In genomic region chr11:90230671-90231070, GRCm38 (mm10) we compare ENCODE assay signal across 12 mouse cellular contexts. TPM values are rescaled to one million over a fixed set of nuclear protein-coding genes. Genes with fewer than 3 reads are reported as not detected.
A peak's percentile ranks its signal among the peaks of the same experiment; 100 is the strongest.
DNase-seq lines count a peak whose midpoint lies in the region; ATAC-seq lines count a peak whose summit lies in the region.
"Had no signal": no experiment of that assay in that cellular context is flagged by ENCODE, and none has a peak within 500 bp of the region (broad histone marks: within the 10 kb centered on the region; RNA-seq: fewer than 3 reads in every experiment).

No protein-coding gene starts in this region.

- no peak for DNase-seq in hindbrain, embryonic 10.5 days (ENCODE audit: low spot score)
- peak; percentile 50 for DNase-seq in adipocyte (ENCODE audit: low spot score)
- peak; percentile 48 for DNase-seq in lung, postnatal 10 days
- no peak for DNase-seq in thymus, postnatal 10 days (ENCODE audit: low spot score in 2 of 2)
- no peak for DNase-seq in gastrocnemius, adult 8-10 months (ENCODE audit: low spot score in 2 of 2)
- DNase-seq: adrenal gland, postnatal 14 days; left cerebral cortex, postnatal 4 days had no signal

- H3K27ac ChIP-seq in hindbrain, embryonic 15.5 days (replicated peaks): 0 out of 2 replicates have a peak overlapping the region, but pooled peaks have one; percentile 11
- no peak overlapping the region for H3K27ac ChIP-seq in hindbrain, embryonic 10.5 days
- peak overlapping the region; percentile 60 for H3K27ac ChIP-seq in heart, embryonic 15.5 days
- H3K27ac ChIP-seq: hindbrain, embryonic 12.5 days; midbrain, embryonic 15.5 days; neural tube, embryonic 13.5 days had no signal

- WGBS in hindbrain, embryonic 15.5 days: 59% methylated on average over 2 of the region's 2 CpGs
- WGBS in hindbrain, embryonic 10.5 days: 71% methylated on average over 2 of the region's 2 CpGs
- 41% methylated on average over 2 of the region's 2 CpGs for WGBS in heart, embryonic 15.5 days

- H3K4me3 ChIP-seq in hindbrain, embryonic 15.5 days: no peak overlapping the region
- H3K4me3 ChIP-seq in hindbrain, embryonic 10.5 days: no peak overlapping the region
- no peak overlapping the region for H3K4me3 ChIP-seq in heart, embryonic 15.5 days
- H3K4me3 ChIP-seq: hindbrain, embryonic 12.5 days; midbrain, embryonic 15.5 days; neural tube, embryonic 13.5 days had no signal

- H3K4me2 ChIP-seq in hindbrain, embryonic 15.5 days: no peak overlapping the region
- no peak overlapping the region for H3K4me2 ChIP-seq in heart, embryonic 15.5 days
- H3K4me2 ChIP-seq: hindbrain, embryonic 12.5 days; midbrain, embryonic 15.5 days; neural tube, embryonic 13.5 days had no signal

- H3K9ac ChIP-seq in hindbrain, embryonic 15.5 days: no peak overlapping the region
- H3K9ac ChIP-seq in heart, embryonic 15.5 days: no peak overlapping the region
- H3K9ac ChIP-seq: hindbrain, embryonic 12.5 days; midbrain, embryonic 15.5 days; neural tube, embryonic 13.5 days had no signal

- H3K36me3 ChIP-seq in hindbrain, embryonic 15.5 days: no peaks in the 10 kb centered on the region
- H3K36me3 ChIP-seq in hindbrain, embryonic 10.5 days: no peaks in the 10 kb centered on the region
- no peaks in the 10 kb centered on the region for H3K36me3 ChIP-seq in heart, embryonic 15.5 days
- H3K36me3 ChIP-seq: hindbrain, embryonic 12.5 days; midbrain, embryonic 15.5 days; neural tube, embryonic 13.5 days had no signal

- no peaks in the 10 kb centered on the region; the same call in 1 of the 2 replicates for H3K4me1 ChIP-seq in hindbrain, embryonic 15.5 days (replicated peaks)
- H3K4me1 ChIP-seq in hindbrain, embryonic 10.5 days (replicated peaks): peaks cover 12% of the 10 kb centered on the region; the same call in 1 of the 2 replicates
- peaks cover 15% of the 10 kb centered on the region for H3K4me1 ChIP-seq in heart, embryonic 15.5 days (replicated peaks)
- H3K4me1 ChIP-seq: midbrain, embryonic 15.5 days had no signal

- H3K27me3 ChIP-seq in hindbrain, embryonic 15.5 days: no peaks in the 10 kb centered on the region
- H3K27me3 ChIP-seq in hindbrain, embryonic 10.5 days (ENCODE audit: insufficient read depth, poor library complexity, severe bottlenecking): no peaks in the 10 kb centered on the region
- no peaks in the 10 kb centered on the region for H3K27me3 ChIP-seq in heart, embryonic 15.5 days
- H3K27me3 ChIP-seq: hindbrain, embryonic 12.5 days; midbrain, embryonic 15.5 days; neural tube, embryonic 13.5 days had no signal

- ATAC-seq in hindbrain, embryonic 15.5 days (ENCODE audit: low FRiP score, low read depth): no peak
- ATAC-seq in heart, embryonic 15.5 days (replicated peaks; ENCODE audit: insufficient number of reproducible peaks, insufficient read depth, low FRiP score, low read depth): no peak
- ATAC-seq: midbrain, embryonic 15.5 days had no signal

- no peaks in the 10 kb centered on the region for H3K9me3 ChIP-seq in hindbrain, embryonic 15.5 days
- no peaks in the 10 kb centered on the region for H3K9me3 ChIP-seq in hindbrain, embryonic 10.5 days
- H3K9me3 ChIP-seq in heart, embryonic 15.5 days (replicated peaks): no peaks in the 10 kb centered on the region
- H3K9me3 ChIP-seq: hindbrain, embryonic 12.5 days; midbrain, embryonic 15.5 days; neural tube, embryonic 13.5 days had no signal

RNA-seq across cellular contexts. Expression of gene Mmd, which starts 18.6 kb away (rescaled TPM):
- polyA plus RNA-seq in hindbrain, embryonic 15.5 days (2015; fragmentation: Nextera tagmentation; extraction: Ambion mirVana): 110 and 124 TPM in 2 replicates
- polyA plus RNA-seq in hindbrain, embryonic 10.5 days (2016; fragmentation: Nextera tagmentation; extraction: Ambion mirVana): 44.3 and 55.9 TPM in 2 replicates
- polyA plus RNA-seq in heart, embryonic 15.5 days (2015; fragmentation: Nextera tagmentation; extraction: Ambion mirVana): 75.4 and 82.9 TPM in 2 replicates
- 10 to 100 TPM in 2 of 4 experiments, 1 to 10 TPM in 2; 9.3 to 20.4 (median 12.4) TPM for total RNA-seq in gastrocnemius, adult 8-10 months (2022)

RNA-seq across cellular contexts. Expression of gene Gm45716, which starts 43.2 kb away (rescaled TPM):
- polyA plus RNA-seq in hindbrain, embryonic 15.5 days (2015; fragmentation: Nextera tagmentation; extraction: Ambion mirVana): 20.1 and 22.0 TPM in 2 replicates
- polyA plus RNA-seq in hindbrain, embryonic 10.5 days (2016; fragmentation: Nextera tagmentation; extraction: Ambion mirVana): 15.6 and 19.0 TPM in 2 replicates
- 43.7 and 54.6 TPM in 2 replicates for polyA plus RNA-seq in heart, embryonic 15.5 days (2015; fragmentation: Nextera tagmentation; extraction: Ambion mirVana)
- total RNA-seq in gastrocnemius, adult 8-10 months (2022): 1 to 10 TPM; 1.7 to 3.3 (median 2.4) TPM

Comparison
In these comparisons a context has a peak if more than half of its experiments do, and no peak if none do; other contexts are left out.
1. DNase-seq: peak in adipocyte (single experiment) and lung, postnatal 10 days (single experiment); none in hindbrain, embryonic 10.5 days (single experiment), thymus, postnatal 10 days (0 of 2) and gastrocnemius, adult 8-10 months (0 of 2).